Mouse (Mus musculus) cerebellum, adult (tissue): ENCODE measurements around the gene Timp3.

Experiments used
- ATAC-seq: cut with Nextera tagmentation; 2 replicates; pipeline ENCODE4 v1.9.2; 2017; ENCODE audit warnings: mild to moderate bottlenecking, moderate library complexity, mixed read lengths; ENCODE audit not compliant: insufficient number of reproducible peaks, low FRiP score, low TSS enrichment

Gene Timp3

GRCm38 (mm10) chr10:86296111-86296510 is 4.1 kb upstream of the Timp3 start:
- peak; percentile 68 for ATAC-seq

GRCm38 (mm10) chr10:86297307-86297706 is 2.9 kb upstream of the Timp3 start:
- ATAC-seq: no peak

GRCm38 (mm10) chr10:86298326-86298725 is 1.8 kb upstream of the Timp3 start:
- no peak for ATAC-seq

GRCm38 (mm10) chr10:86299795-86300194 is 377 bp upstream of the Timp3 start:
- ATAC-seq: no peak

GRCm38 (mm10) chr10:86301117-86301490 is 932 bp downstream of the Timp3 start:
- no peak for ATAC-seq

- ATAC-seq: no peak
Observed at GRCm38 (mm10) chr10:86301593-86302317, 1.6 kb downstream of the Timp3 start.

- ATAC-seq: peak; percentile 21; the same call in 1 of the 2 replicates
Observed at GRCm38 (mm10) chr10:86302318-86302648, 2.1 kb downstream of the Timp3 start.

- peak; percentile 80 for ATAC-seq
Observed at GRCm38 (mm10) chr10:86302761-86303494, 2.8 kb downstream of the Timp3 start.

GRCm38 (mm10) chr10:86303495-86303876 is 3.3 kb downstream of the Timp3 start:
- no peak for ATAC-seq

GRCm38 (mm10) chr10:86304583-86304982 is 4.4 kb downstream of the Timp3 start:
- no peak for ATAC-seq

GRCm38 (mm10) chr10:86307235-86307634 is 7.1 kb downstream of the Timp3 start:
- no peak for ATAC-seq

GRCm38 (mm10) chr10:86310527-86310926 is 10.4 kb downstream of the Timp3 start:
- ATAC-seq: no peak

GRCm38 (mm10) chr10:86312976-86313375 is 12.8 kb downstream of the Timp3 start:
- ATAC-seq: no peak

GRCm38 (mm10) chr10:86313448-86313847 is 13.3 kb downstream of the Timp3 start:
- no peak for ATAC-seq

- ATAC-seq: no peak
Observed at GRCm38 (mm10) chr10:86315513-86315912, 15.3 kb downstream of the Timp3 start.

- ATAC-seq: no peak
Observed at GRCm38 (mm10) chr10:86317633-86318032, 17.5 kb downstream of the Timp3 start.

GRCm38 (mm10) chr10:86318552-86319140 is 18.5 kb downstream of the Timp3 start:
- ATAC-seq: no peak

- ATAC-seq: no peak
Observed at GRCm38 (mm10) chr10:86319526-86319925, 19.4 kb downstream of the Timp3 start.

GRCm38 (mm10) chr10:86320204-86320603 is 20.0 kb downstream of the Timp3 start:
- no peak for ATAC-seq

GRCm38 (mm10) chr10:86321194-86321593 is 21.0 kb downstream of the Timp3 start:
- no peak for ATAC-seq

- peak; percentile 16; the same call in 1 of the 2 replicates for ATAC-seq
Observed at GRCm38 (mm10) chr10:86322006-86322405, 21.8 kb downstream of the Timp3 start.
